ENCODE assay signal across 18 mouse cellular contexts in the genomic region with DNA sequence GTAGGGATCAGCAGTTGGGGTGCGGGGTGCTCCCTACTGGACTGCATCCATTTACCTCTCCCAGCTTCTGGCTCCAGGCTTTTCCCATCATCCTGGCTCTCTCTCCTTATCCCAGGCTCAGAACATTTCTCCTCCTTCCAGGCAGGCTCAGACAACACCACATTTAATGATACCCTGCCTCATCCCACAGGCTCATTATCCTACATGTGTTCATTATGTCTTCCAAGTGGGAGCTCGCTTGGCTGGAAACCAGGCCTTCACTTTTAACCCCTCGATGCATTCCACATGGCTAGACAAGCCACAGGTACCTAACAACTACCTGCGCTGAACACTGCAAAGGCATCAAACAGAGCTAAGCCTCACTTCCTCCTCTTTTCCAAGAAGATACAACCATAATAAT.
"Had no signal": no experiment of that assay in that cellular context is flagged by ENCODE, and none has a peak within 500 bp of the region (broad histone marks: within the 10 kb centered on the region; RNA-seq: fewer than 3 reads in every experiment).

No protein-coding gene starts in this region.

- H3K9me3 ChIP-seq: limb, embryonic 12.5 days; limb, embryonic 15.5 days; midbrain, embryonic 10.5 days; midbrain, embryonic 13.5 days; neural tube, embryonic 13.5 days had no signal

- H3K27me3 ChIP-seq: limb, embryonic 15.5 days; neural tube, embryonic 13.5 days had no signal

- H3K36me3 ChIP-seq: limb, embryonic 12.5 days; limb, embryonic 15.5 days; midbrain, embryonic 10.5 days; midbrain, embryonic 13.5 days; neural tube, embryonic 13.5 days had no signal

- H3K27ac ChIP-seq: limb, embryonic 12.5 days; limb, embryonic 15.5 days; liver, embryonic 14.5 days; macrophage; midbrain, embryonic 10.5 days; midbrain, embryonic 13.5 days; neural tube, embryonic 13.5 days; stomach, postnatal 0 days had no signal

- H3K9ac ChIP-seq: limb, embryonic 12.5 days; limb, embryonic 15.5 days; liver, embryonic 14.5 days; liver, postnatal 0 days; lung, embryonic 14.5 days; midbrain, embryonic 13.5 days; neural tube, embryonic 13.5 days had no signal

- H3K4me1 ChIP-seq: midbrain, embryonic 10.5 days; midbrain, embryonic 13.5 days had no signal

- H3K4me2 ChIP-seq: limb, embryonic 12.5 days; limb, embryonic 15.5 days; liver, embryonic 11.5 days; lung, embryonic 14.5 days; midbrain, embryonic 13.5 days; neural tube, embryonic 13.5 days had no signal

- H3K4me3 ChIP-seq: limb, embryonic 12.5 days; limb, embryonic 15.5 days; midbrain, embryonic 10.5 days; midbrain, embryonic 13.5 days; myocyte; neural tube, embryonic 13.5 days had no signal

- DNase-seq: kidney, postnatal 14 days; kidney, postnatal 4 days; left cerebral cortex, postnatal 4 days; liver, postnatal 0 days; lung, embryonic 14.5 days; thymus, postnatal 25 days had no signal

- ATAC-seq: liver, postnatal 0 days; lung, postnatal 0 days; midbrain, embryonic 13.5 days; midbrain, embryonic 16.5 days had no signal
